Mouse (Mus musculus) bone marrow, adult 2 months (tissue): ENCODE measurements around the gene Bicral.

Experiments used
- CTCF ChIP-seq: fragments of 200-500 bp; IDR thresholded peaks from 2 replicates; pipeline ENCODE4 v1.5.1; 2011; ENCODE audit warnings: low read length, control low read depth; ENCODE audit not compliant: control insufficient read depth, insufficient read depth
- POLR2A ChIP-seq: fragments of 200-500 bp; IDR thresholded peaks from 2 replicates; pipeline ENCODE4 v1.6.1; 2011; ENCODE audit warnings: low read depth, mild to moderate bottlenecking, control low read depth, low read length, borderline replicate concordance; ENCODE audit not compliant: control insufficient read depth

GRCm38 (mm10) chr17:46876371-46876950 lies 18.2 kb upstream of the Bicral start:
- TF ChIP-seq CTCF (no peak), POLR2A (no peak)
